Mouse (Mus musculus): ENCODE results near the gene Rasgef1a. TPM values are rescaled to one million over a fixed set of nuclear protein-coding genes. Genes with fewer than 3 reads are reported as not detected.

Gene Rasgef1a
- total RNA-seq, 2 experiments from 2014 or later, result 88.6 to 89.3 TPM

DNA sequence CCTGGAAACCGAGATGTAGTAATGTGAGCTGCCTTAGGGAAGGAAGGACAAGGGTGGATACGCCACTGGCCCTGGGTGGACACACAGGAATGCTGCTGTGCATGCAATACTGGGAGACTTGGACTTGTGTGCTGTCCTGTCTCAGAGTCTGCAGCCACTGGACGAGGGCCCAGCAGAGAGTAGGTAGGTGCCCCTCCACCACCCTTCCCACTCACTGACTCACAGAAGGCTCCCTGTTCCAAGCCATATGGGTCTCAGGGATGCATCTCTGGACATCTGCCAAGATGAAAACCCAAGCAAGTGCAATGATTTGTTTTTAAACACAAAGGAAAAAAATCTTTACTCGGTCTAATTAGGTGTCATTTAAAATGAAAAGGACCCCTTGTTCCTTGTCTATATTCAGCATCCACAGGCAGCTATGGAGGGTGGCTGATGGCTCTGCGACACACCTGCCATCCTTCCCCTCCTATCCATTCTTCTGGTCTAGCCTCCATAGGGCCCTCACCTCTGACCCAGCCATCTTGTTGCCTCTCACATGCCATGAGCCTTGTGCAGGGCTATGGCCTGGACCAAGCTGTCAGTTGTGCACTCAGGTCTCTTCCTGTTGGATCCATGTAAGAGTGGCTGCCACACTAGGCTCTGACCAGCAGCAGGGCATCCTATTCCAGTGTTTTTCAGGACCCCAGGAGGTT, 59.2 kb downstream of the Rasgef1a start:
- DNase-seq (ENCODE audit: low spot score in 2 of 2), result no peak

DNA sequence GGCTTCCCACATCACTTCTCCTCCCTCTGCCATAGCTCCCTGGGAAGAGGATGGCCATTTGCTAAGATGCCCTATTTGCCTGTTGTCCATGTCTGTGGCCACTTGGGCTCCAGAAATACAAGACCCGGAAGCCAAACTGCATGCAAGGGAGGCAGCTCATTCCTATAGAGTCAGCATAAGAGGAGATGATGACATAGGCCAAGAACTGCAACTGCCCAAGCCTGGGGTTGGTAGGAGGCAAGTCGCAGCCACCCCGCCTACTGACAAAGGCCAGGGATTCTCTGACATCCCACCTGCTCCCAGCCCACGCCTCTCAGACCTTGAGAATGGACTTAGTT, 59.7 kb downstream of the Rasgef1a start:
- no peak for DNase-seq (ENCODE audit: low spot score in 2 of 2)

DNA sequence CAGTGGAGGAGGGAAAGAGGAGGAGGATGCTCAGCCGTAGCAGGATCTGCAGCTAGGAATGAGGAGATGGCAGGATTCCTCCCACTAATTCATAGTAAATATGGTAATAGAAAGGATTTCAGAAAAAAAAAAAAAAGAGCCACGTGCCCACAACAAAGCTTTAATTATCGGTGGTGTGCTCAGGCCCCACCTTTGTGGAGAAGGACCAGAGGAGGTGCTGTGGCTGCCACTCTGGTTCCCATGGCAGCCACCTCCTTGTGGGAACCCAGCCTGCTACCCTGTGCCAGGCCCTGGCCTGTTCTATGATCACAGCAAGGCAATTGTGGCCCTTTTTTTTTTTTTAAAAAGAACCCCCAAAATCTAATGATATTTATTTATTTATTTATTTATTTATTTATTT, 60.2 kb downstream of the Rasgef1a start:
- no peak for DNase-seq (ENCODE audit: low spot score in 2 of 2)

DNA sequence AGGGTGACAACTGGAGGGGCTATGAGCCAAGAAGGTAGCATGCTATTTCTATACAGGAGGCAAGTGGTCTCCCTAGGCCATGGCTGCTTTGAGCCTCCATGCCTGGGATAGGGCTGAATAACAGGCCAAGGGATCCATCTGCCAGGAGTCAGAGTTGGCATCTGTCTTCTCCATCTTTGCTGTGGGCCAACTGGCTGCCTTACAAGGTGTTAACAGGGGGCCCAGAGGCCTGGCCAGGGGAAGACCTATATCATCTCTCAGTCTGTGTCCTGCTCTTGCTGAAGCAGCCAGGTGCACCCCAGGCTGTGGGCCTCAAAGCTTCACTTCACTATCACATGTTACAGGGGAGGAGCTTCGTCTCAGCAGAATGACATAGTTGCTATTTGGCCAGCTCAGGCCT, 60.9 kb downstream of the Rasgef1a start:
- no peak for DNase-seq (ENCODE audit: low spot score in 2 of 2)

DNA sequence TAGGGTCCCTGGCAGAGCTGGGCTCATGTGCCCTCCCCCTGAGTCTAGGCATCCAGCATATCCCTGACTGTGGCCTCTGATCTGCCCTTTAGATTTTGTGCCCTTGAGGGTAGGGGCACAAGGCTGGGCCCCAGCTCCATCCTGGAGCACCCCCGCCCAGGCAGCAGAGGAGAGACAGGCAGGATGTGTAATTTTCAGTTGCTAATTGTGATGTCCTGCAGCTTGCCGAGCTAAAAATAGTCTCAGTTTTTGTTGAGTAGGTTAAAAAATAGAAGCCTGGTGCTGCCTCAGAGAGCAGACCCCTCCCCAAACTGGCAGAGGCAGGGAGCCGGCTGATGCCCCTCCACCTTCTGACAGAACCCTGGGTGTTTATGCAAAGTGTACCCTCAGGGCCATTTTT, 62.9 kb downstream of the Rasgef1a start:
- no peak for DNase-seq (ENCODE audit: low spot score in 2 of 2)

DNA sequence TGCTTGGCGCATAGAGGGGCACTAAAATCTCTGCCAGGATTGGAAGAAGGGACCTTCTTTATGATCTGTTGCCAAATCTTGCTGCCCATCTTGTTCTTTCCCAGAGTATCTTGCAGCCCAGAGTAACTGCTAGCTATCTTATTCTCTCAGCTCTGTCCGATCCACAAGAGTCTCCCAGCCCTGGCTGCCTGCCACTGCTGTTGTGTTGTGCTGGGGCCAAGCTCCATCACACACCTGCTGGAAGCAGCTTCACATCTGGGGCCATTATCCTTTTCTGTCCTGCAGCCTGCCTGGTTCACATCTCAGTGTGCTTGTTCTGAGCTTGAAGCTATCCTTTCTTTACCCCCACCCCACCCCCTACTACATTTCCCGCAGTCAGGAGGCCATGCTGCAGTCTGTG, 65.0 kb downstream of the Rasgef1a start:
- no peak for DNase-seq (ENCODE audit: low spot score in 2 of 2)

DNA sequence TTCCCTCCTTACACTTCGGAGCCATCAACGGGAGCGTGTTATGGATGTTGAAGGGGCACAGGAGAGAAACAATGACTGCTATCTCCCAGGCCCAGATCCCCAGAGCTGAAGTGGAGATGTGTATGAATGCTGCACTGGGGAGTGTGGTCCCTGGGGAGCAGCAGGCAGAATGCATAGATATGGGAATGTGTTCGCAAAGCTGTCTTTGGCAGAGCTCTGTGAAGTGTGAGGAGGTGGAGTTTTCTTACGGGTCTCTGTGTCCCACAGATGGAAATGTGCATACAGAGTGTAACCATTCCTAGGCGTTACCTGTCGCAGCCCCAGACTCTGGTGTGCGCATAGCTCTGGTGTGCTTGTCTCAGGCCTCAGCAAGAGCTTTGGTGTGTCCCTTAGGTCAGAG, 65.5 kb downstream of the Rasgef1a start:
- DNase-seq (ENCODE audit: low spot score in 2 of 2), result no peak

DNA sequence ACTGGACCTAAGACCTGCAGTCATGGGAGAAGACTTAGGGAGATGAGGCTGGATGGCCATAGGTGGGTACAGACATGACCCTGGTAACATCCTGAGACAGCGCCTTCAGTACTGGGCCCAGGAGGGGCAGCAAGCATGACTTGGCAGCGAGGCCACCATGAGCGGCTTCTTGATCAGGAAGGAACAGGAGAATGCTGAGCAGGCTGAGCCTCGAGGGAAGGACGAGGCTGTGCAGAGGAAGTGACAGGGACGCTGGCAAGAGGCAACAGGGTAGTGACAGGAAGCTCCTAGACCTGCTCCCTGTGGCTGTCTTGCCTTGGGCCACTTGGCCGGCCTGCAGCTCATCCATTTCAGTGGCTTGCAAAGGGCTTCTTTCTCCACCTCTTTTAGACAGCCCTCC, 66.2 kb downstream of the Rasgef1a start:
- no peak for DNase-seq (ENCODE audit: low spot score in 2 of 2)

DNA sequence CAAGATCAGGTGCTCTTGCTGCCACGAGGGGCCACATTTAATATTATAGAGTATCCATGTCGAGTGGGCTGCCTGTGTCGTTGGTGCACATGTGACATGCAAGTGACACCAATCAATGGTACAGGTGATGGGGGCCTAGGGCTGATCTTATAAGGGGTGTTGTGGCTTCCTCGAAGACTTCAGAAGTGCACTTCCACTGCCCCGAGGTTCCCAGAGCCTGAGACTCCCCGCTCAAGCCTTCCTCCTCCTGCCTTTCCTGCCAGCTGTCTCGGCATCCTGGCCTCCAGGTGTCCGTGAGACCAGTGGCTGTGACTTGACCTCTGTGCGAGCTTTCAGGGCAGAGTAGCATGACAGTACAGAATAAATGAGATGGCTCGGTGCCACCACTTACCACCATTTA, 67.5 kb downstream of the Rasgef1a start:
- no peak for DNase-seq (ENCODE audit: low spot score in 2 of 2)

DNA sequence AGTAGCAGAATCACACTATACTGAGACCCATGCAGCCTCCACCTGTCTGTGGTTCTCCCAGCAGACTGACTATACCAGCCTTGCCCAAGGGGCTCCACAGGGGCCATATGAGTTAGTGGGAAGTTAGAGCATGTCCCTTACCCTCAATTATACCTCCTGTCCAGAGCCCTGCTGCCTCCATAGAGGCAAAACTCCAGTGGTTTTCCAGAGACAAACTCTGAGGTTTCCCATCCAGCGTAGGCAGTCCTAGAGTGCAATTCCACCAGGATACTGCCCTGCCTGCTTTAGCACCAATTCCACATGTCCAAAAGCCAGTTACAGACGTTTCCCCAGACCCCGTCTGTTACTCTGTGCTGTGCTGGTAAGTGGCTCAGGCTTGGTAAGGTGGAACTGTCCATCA, 68.1 kb downstream of the Rasgef1a start:
- DNase-seq (ENCODE audit: low spot score in 2 of 2), result no peak

DNA sequence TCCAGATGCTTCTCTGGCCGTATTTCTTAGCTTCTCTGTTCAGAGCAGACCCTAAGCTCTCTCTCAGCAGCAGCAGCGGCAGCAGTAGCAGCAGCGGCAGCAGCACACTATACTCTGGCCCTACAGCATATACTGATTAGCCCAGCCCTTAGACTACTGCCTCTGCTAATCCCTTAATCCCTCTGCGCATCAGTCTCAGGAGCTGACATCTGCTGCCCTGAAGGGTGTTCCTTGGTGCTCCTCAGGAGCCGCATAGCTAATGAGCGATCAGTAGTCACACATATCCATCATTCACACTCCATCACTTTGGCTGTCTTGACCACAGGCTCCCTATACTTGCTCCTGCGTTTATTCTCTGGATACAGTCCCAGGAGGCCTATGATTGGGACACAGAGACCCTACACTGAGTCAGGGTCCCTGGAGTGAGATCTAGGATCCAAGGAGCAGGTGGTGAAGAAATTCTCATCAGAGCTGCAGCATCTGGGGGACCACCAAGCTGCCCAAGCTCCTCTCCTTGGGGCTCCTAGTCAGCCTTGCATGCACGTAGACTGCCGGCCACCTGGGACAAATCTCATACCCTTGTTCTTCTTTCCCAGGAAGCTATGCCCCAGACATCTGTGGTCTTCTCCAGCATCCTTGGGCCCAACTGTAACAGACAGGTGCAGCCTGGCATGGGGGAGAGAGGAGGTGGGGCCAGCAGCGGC, 68.7 kb downstream of the Rasgef1a start:
- peak in 1 of 2 experiments; percentile 8 for DNase-seq (ENCODE audit: low spot score in 2 of 2)

DNA sequence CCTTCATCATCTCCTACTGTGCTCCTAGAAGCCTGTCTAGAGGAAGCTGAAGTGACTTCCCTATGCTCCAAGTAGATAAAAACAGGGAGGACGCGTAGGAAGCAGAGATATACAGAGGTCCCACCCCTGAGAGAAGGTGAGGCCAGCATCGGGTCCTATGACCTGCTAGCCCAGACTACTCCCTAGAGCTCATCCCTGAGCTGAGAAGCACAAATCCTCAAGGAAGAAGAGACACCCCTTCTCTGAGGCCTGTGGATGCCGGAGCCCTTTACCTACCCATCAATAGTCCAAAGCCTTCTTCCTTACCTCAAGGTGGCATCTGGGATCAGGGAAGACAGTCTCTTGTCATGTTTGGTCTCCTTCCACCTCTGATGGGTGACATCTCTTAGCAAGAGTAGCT, 69.5 kb downstream of the Rasgef1a start:
- no peak for DNase-seq (ENCODE audit: low spot score in 2 of 2)

DNA sequence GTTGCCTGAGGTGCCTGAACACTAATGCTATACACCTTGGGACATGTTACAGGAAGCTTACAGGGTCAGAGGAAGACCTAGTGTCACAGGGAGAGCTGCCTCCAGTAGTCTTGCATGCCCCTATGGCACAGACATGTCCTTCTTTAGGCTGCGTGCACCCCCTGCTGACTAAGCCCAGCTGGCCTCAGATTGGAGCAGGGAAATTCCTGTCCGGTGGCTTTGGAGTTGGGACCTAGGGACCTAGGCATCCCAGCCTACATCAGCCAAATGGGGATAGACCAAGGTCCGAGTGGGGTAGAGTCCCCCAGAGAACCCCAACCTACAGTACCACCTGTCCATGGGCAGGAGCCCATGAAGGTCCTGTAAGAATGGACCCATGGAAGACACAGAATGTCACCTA, 71.1 kb downstream of the Rasgef1a start:
- DNase-seq (ENCODE audit: low spot score in 2 of 2), result peak in 1 of 2 experiments; percentile 7

DNA sequence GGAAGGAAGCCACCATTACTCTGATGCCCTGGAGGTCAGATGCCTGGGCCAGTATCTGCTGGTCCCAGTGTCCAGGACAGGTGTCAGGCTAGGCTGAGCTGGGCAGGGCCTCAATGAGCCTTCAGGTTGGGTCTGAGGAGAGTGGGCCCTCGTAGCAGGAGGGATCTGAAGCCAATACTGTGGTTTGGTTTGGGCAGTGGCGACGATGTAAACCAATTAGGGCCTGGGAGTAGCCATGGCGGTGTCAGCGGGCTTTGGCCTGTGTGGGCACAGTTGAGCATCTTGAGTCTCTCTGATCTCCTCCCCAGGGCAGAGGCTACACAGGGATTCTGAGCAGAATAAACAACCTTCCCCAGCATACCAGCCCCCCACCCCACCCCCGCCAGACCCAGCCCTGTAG, 72.4 kb downstream of the Rasgef1a start:
- DNase-seq (ENCODE audit: low spot score in 2 of 2), result peak in 1 of 2 experiments; percentile 8

DNA sequence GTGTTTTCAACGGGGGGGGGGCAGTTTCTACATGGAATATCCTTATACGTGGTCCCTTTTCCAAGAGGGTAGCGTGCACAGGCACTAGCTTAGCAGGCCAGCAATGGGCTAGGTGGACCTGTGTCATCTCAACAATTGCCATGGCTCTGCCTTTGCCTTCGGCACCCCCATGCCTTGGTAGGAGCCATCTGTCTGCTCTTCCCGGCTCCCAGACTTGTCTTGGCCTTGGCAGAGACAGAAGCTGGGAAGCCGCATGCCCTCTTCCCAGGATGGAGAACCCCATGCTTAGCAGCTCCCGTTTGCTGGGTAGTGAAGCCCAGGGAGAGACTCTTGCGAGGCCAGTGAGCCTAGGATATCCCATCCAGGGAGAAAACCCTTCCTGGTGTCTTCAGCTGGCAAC, 73.4 kb downstream of the Rasgef1a start:
- DNase-seq (ENCODE audit: low spot score in 2 of 2), result peak in 1 of 2 experiments; percentile 7

DNA sequence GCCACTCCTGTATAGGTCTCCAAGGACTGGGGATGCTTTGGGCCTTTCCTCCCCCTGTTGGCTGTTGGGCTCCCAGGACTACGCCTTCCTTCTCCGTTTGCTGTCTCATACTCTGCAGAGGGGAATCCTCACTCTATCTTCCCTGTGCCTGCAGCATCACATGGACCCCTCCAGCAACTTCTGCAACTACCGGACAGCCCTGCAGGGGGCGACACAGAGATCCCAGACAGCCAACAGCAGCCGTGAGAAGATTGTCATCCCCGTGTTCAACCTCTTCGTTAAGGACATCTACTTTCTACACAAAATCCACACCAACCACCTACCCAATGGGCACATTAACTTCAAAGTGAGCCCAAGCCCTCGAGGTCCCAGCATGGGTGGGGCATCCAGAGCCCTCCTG, 76.7 kb downstream of the Rasgef1a start:
- DNase-seq (ENCODE audit: low spot score in 2 of 2), result peak in 1 of 2 experiments; percentile 54

DNA sequence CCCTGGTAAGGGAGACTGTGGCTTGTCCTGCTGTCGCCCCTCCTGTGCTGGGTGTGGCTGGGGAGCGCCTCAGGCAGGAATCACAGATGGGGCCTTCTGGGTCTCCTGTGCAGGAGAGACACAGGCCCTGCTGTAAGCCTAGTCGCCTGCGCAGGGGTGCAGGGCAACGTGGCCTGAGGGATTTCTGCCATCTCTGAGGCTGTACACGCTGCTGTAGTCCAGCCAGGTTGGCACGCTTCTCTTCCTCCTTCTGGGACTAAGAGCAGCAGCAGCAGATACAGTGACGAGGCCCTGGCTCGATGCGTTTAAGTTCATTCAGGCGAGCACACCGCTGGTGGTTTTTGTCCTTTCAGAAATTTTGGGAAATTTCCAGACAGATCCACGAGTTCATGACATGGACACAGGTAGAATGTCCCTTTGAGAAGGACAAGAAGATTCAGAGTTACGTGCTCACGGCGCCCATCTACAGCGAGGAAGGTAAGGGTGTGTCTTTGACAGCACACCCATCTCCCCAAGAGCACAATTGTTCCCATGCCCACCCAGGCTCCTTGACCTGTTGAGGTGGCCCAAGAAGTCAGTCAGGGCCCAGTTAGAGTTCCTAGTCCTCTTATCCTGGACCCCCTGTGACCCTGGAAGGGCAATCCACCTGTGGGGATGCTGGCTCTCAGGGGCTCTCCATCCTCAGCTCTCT, 77.7 kb downstream of the Rasgef1a start:
- DNase-seq (ENCODE audit: low spot score in 2 of 2), result peak in 1 of 2 experiments; percentile 12

DNA sequence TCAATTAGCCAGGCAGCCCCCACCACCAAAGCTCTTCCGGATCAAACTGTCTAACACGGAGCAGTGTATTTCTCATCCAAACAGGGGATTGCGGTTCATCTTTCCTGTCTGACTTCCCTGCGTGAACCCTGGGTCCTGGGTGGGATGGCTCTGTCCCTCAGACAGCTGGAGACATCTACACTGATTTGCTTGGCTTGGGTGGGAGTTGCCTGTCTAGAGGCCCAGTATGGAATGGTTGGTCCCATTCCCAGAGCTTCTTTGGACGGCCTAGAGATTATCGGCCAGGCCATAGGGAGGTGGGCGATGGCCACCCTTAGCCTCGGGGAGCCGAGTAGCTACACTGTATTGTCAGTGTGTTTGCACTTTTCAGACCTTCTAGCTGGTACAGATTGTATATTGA, 79.6 kb downstream of the Rasgef1a start:
- no peak for DNase-seq (ENCODE audit: low spot score in 2 of 2)

DNA sequence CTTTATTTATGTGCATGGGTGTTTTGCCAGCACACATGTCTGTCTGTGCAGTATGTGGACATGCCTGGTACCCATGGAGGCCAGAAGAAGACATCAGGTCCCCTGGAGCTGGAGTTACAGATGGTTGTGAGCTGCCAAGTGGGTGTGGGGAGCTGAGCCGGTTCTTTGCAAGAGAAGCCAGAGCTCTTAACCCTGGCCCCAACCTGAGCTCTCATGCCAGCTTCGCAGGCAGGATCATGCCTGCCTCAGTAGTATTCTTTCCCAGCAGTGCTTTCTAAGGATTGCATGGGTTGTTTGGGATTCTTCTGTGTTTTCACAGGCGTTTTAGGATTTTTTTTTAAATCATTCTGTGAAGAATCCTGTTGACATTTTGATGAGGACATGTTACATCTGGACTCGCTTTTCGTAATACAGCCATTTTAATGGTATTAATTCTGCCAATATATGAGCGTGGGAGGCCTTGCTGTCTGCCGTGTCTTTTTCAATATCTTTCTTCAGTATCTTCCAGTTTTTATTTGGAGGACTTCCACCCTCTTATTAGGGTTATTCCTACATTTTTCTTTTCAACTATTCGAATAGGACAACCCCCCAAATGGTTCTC, 86.6 kb downstream of the Rasgef1a start:
- DNase-seq (ENCODE audit: low spot score in 2 of 2), result no peak

DNA sequence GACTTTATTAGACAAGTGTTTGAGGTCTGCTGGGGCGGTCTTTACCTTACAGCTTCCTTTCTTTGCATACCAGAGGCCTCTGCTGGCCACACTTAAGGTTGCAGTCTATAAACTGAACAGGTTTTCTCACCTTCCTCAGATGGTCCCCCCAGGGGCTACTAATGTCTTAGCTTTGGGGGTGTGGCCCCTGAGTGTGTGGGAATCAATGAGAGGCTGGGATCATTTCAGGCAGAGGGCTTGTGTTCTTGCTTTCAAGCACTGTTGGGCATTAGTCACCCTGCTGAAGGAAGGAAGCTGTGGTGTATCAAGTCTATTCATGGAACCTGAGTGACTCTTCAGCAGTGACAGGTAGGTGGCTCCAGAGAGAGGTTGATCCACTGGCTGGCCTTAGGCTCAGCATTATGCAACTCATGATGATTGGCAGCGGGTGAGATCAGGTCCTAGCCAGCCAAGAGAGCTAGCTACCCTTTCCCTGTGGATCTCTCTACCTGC, 88.1 kb downstream of the Rasgef1a start:
- DNase-seq (ENCODE audit: low spot score in 2 of 2), result peak in 1 of 2 experiments; percentile 42

DNA sequence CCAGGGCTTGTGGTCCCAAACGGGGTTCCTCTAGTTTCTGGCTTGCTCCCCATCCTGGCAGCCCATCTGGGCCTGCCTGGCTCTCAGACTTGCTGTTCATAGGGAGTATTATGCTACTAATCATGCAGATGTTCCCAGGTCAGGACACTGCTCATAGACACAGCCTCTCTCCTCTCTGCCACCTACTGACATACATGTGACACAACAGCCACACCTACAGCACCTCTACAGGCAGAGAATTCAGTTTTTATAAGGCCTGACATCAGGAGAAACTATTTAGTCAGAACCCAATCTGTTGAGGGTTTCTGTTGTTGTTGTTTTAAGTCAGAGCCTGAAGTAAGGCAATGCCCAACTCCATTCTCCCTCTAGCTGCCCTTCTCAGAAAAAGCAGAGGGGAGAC, 100.6 kb downstream of the Rasgef1a start:
- DNase-seq (ENCODE audit: low spot score in 2 of 2), result no peak

DNA sequence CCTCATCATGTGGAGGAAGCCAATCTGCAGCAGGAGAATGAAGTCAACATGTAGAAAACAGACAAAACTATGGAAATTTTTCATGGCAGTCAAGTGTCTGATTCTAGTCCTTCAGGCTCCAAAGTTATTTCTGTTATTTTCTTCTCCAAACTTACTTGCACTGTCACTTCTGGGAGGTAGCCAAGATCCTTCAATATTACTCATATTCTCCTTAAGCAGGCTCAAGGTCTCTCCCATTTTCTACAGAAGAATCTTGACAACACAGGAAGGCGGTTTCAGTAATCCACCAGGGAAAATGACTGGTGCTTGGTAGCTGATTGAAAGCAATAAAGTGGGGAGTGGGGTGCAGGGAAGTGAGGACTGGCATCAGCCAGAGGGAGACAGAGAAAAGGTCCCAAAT, 111.5 kb downstream of the Rasgef1a start:
- DNase-seq (ENCODE audit: low spot score in 2 of 2), result no peak
